Mouse (Mus musculus) CH12.LX (cell line): ENCODE results near the gene Olfr1158. TPM values are rescaled to one million over a fixed set of nuclear protein-coding genes. Genes with fewer than 3 reads are reported as not detected.

Source experiments
- DNase-seq: peaks from one replicate; pipeline ENCODE4 v3.0.0-alpha.2; 2013; ENCODE audit errors: extremely low read depth
- H3K27ac ChIP-seq: 2 replicates; pipeline ENCODE4 v1.5.1; 2012; ENCODE audit warnings: low read depth, mild to moderate bottlenecking, control low read depth, moderate library complexity; ENCODE audit not compliant: insufficient read depth
- H3K27me3 ChIP-seq: replicated peaks from 2 replicates; pipeline ENCODE3; 2012; ENCODE audit warnings: inconsistent platforms
- H3K36me3 ChIP-seq, 2 experiments: replicated peaks in 1 of 2; 2 replicates each; pipeline versions ENCODE3 to v1.6.1; 2012; ENCODE audit warnings: inconsistent platforms in 1 of 2, low read length in 1 of 2, mild to moderate bottlenecking in 1 of 2, mixed read lengths in 1 of 2, moderate library complexity in 1 of 2; ENCODE audit not compliant: control insufficient read depth in 1 of 2, insufficient read depth in 1 of 2
- H3K4me1 ChIP-seq, 2 experiments: 2 replicates each; pipeline ENCODE4 v1.6.1; 2012; ENCODE audit warnings: inconsistent platforms in 1 of 2, moderate library complexity in 1 of 2; ENCODE audit not compliant: insufficient read depth in 2 of 2, control insufficient read depth in 1 of 2
- H3K4me2 ChIP-seq: 2 replicates; pipeline ENCODE4 v1.6.1; 2012; ENCODE audit warnings: low read depth, mild to moderate bottlenecking, control low read depth; ENCODE audit not compliant: poor library complexity, insufficient read depth, severe bottlenecking
- H3K4me3 ChIP-seq, 3 experiments: fragments of 150-350 bp in 1 of 3; sonication (generic) in 1 of 3; replicated peaks in 1 of 3; 2 replicates each; pipeline versions ENCODE3 to v1.5.1; 2011 to 2012; ENCODE audit warnings: low read depth in 2 of 3, low read length in 2 of 3, mild to moderate bottlenecking in 2 of 3, moderate library complexity in 2 of 3, control low read depth in 1 of 3, improper control_type of control experiment in 1 of 3, inconsistent platforms in 1 of 3, mixed read lengths in 1 of 3; ENCODE audit not compliant: poor library complexity in 1 of 3
- H3K79me2 ChIP-seq: replicated peaks from 2 replicates; pipeline ENCODE4 v1.6.1; 2012; ENCODE audit warnings: mild to moderate bottlenecking, moderate library complexity; ENCODE audit not compliant: control insufficient read depth, poor library complexity, insufficient read depth, severe bottlenecking; ENCODE audit errors: extremely low read depth
- H3K9ac ChIP-seq: 2 replicates; pipeline ENCODE4 v1.6.1; 2012; ENCODE audit warnings: low read depth, mild to moderate bottlenecking, control low read depth, moderate library complexity; ENCODE audit not compliant: insufficient read depth
- H3K9me3 ChIP-seq: replicated peaks from 2 replicates; pipeline ENCODE3; 2012; ENCODE audit warnings: low read length, inconsistent platforms, mixed read lengths
- CTCF ChIP-seq, 2 experiments: IDR thresholded peaks in 1 of 2; conservative IDR thresholded peaks in 1 of 2; 2 replicates each; pipeline ENCODE4 v1.5.1; 2011 to 2012; ENCODE audit warnings: low read depth in 2 of 2, low read length in 2 of 2, improper control_type of control experiment in 1 of 2, inconsistent platforms in 1 of 2, mild to moderate bottlenecking in 1 of 2, moderate library complexity in 1 of 2
- ELF1 ChIP-seq: IDR thresholded peaks from 2 replicates; pipeline ENCODE4 v1.6.1; 2014; ENCODE audit warnings: low read depth, mild to moderate bottlenecking, inconsistent platforms, low read length, improper control_type of control experiment
- EP300 ChIP-seq: IDR thresholded peaks from 2 replicates; pipeline ENCODE4 v1.6.1; 2011; ENCODE audit warnings: low read length, improper control_type of control experiment
- IRF4 ChIP-seq: IDR thresholded peaks from 2 replicates; pipeline ENCODE4 v1.6.1; 2014; ENCODE audit warnings: low read depth, mild to moderate bottlenecking, inconsistent platforms, low read length, improper control_type of control experiment
- JUN ChIP-seq: IDR thresholded peaks from 2 replicates; pipeline ENCODE4 v1.6.1; 2011; ENCODE audit warnings: low read depth, mild to moderate bottlenecking, low read length, improper control_type of control experiment, moderate library complexity; ENCODE audit not compliant: insufficient read depth
- MEF2A ChIP-seq: IDR thresholded peaks from 2 replicates; pipeline ENCODE4 v1.6.1; 2014; ENCODE audit warnings: low read depth, mild to moderate bottlenecking, inconsistent platforms, low read length, improper control_type of control experiment, borderline replicate concordance
- MXI1 ChIP-seq: IDR thresholded peaks from 2 replicates; pipeline ENCODE4 v1.6.1; 2011; ENCODE audit warnings: mild to moderate bottlenecking, low read depth, low read length, improper control_type of control experiment
- POLR2AphosphoS2 ChIP-seq: IDR thresholded peaks from 2 replicates; pipeline ENCODE4 v1.6.1; 2011; ENCODE audit warnings: low read depth, low read length, improper control_type of control experiment
- RAD21 ChIP-seq: IDR thresholded peaks from 2 replicates; pipeline ENCODE4 v1.6.1; 2011; ENCODE audit warnings: low read depth, mild to moderate bottlenecking, low read length, improper control_type of control experiment, moderate library complexity
- TBP ChIP-seq: conservative IDR thresholded peaks from 2 replicates; pipeline ENCODE4 v1.6.1; 2011; ENCODE audit warnings: low read depth, low read length, improper control_type of control experiment
- dilution Hi-C: fragments of 300-500 bp; cut with MboI; formaldehyde crosslinking; loops from 2 replicates; pipeline ENCODE4 v1.14.3; 2020; ENCODE audit warnings: low sequenced_read_pairs; ENCODE audit not compliant: extremely low pct_unique_long_range_greater_than_20kb, extremely low pct_ligation_motif_present
- in situ Hi-C: fragments of 300-500 bp; cut with MboI; formaldehyde crosslinking; loops from 3 replicates; pipeline ENCODE4 v1.14.3; 2019; ENCODE audit warnings: low sequenced_read_pairs, low pct_ligation_motif_present, low pct_unique_long_range_greater_than_20kb, mixed read lengths
- polyA plus RNA-seq: library from polyadenylated mRNA; unstranded; fragments of >175 nt; gene quantifications from 2 replicates; pipeline ENCODE4 v1.2.1, GENCODE M21; 2012; ENCODE audit warnings: low read depth; ENCODE audit not compliant: insufficient read length
- total RNA-seq, 2 experiments: library from RNA; depleted of rRNA; stranded (reverse); fragments of 300-350 nt in 1 of 2; fragments of >200 nt in 1 of 2; gene quantifications; 2 replicates each; pipeline ENCODE4 v1.2.3; 2012 to 2014

Olfr1158 gene
- total and polyA plus RNA-seq, 3 experiments, result not detected

- no peaks in the 10 kb centered on the region for H3K79me2 ChIP-seq
- peaks cover 8% of the 10 kb centered on the region for H3K9me3 ChIP-seq
- no peaks in the 10 kb centered on the region for H3K36me3 ChIP-seq
- no peak within 1 kb of the TSS for H3K4me2 ChIP-seq
- TF ChIP-seq IRF4 (no peak), JUN (no peak), ELF1 (no peak), MXI1 (no peak), POLR2AphosphoS2 (no peak), CTCF (conservative IDR thresholded peaks at IDR 0.05 in 1 of 2, IDR thresholded peaks at IDR 0.05 in 1 of 2; ENCODE audit: low read depth in 2 of 2, low read length in 2 of 2) (no peak), MEF2A (no peak), RAD21 (no peak), TBP (no peak), EP300 (no peak)
- dilution Hi-C loops (no loop called here), in situ Hi-C loops (no loop called here)
- H3K4me3 ChIP-seq, result no peak within 1 kb of the TSS
- no peaks in the 10 kb centered on the region for H3K4me1 ChIP-seq
- no peaks in the 10 kb centered on the region for H3K27me3 ChIP-seq
- H3K27ac ChIP-seq, result no peak within 1 kb of the TSS
- DNase-seq, result no peak
- no peak within 1 kb of the TSS for H3K9ac ChIP-seq
Measured at GRCm38 (mm10) chr2:88037599-88037998, 47.7 kb downstream of the Olfr1158 start, which contains the start of gene Olfr73. Gene Olfr73 (minus strand): TSS chr2:88037699.

Other genes with a start within 250 kb of the Olfr1158 start
Only the 20 nearest of the 25 such genes appear.
- not detected in 2 replicates for gene Olfr1143, start 189.5 kb upstream of the Olfr1158 start, total RNA-seq (2012; rRNA removed)
- not detected in 2 replicates for gene Olfr1143, start 189.5 kb upstream of the Olfr1158 start, total RNA-seq (2014; rRNA removed)
- not detected in 2 replicates for gene Olfr1143, start 189.5 kb upstream of the Olfr1158 start, polyA plus RNA-seq
- gene Olfr1145, start 180.3 kb upstream of the Olfr1158 start, total RNA-seq (2012; rRNA removed), result not detected in 2 replicates
- not detected in 2 replicates for gene Olfr1145, start 180.3 kb upstream of the Olfr1158 start, total RNA-seq (2014; rRNA removed)
- gene Olfr1145, start 180.3 kb upstream of the Olfr1158 start, polyA plus RNA-seq, result not detected in 2 replicates
- gene Olfr1148, start 159.6 kb upstream of the Olfr1158 start, total RNA-seq (2012; rRNA removed), result not detected in 2 replicates
- gene Olfr1148, start 159.6 kb upstream of the Olfr1158 start, total RNA-seq (2014; rRNA removed), result not detected in 2 replicates
- not detected in 2 replicates for gene Olfr1148, start 159.6 kb upstream of the Olfr1158 start, polyA plus RNA-seq
- gene Olfr1150-ps1, start 146.1 kb upstream of the Olfr1158 start, total RNA-seq (2012; rRNA removed), result not detected in 2 replicates
- gene Olfr1150-ps1, start 146.1 kb upstream of the Olfr1158 start, total RNA-seq (2014; rRNA removed), result not detected in 2 replicates
- not detected in 2 replicates for gene Olfr1150-ps1, start 146.1 kb upstream of the Olfr1158 start, polyA plus RNA-seq
- not detected in 2 replicates for gene Olfr1151, start 134.3 kb upstream of the Olfr1158 start, total RNA-seq (2012; rRNA removed)
- not detected in 2 replicates for gene Olfr1151, start 134.3 kb upstream of the Olfr1158 start, total RNA-seq (2014; rRNA removed)
- not detected in 2 replicates for gene Olfr1151, start 134.3 kb upstream of the Olfr1158 start, polyA plus RNA-seq
- not detected in 2 replicates for gene Olfr1152, start 123.6 kb upstream of the Olfr1158 start, total RNA-seq (2012; rRNA removed)
- gene Olfr1152, start 123.6 kb upstream of the Olfr1158 start, total RNA-seq (2014; rRNA removed), result not detected in 2 replicates
- 0.04 and 0.05 TPM in 2 replicates for gene Olfr1152, start 123.6 kb upstream of the Olfr1158 start, polyA plus RNA-seq
- gene Olfr1153, start 95.2 kb upstream of the Olfr1158 start, total RNA-seq (2012; rRNA removed), result not detected in 2 replicates
- gene Olfr1153, start 95.2 kb upstream of the Olfr1158 start, total RNA-seq (2014; rRNA removed), result not detected in 2 replicates
- not detected in 2 replicates for gene Olfr1153, start 95.2 kb upstream of the Olfr1158 start, polyA plus RNA-seq
- not detected in 2 replicates for gene Olfr1154, start 84.9 kb upstream of the Olfr1158 start, total RNA-seq (2012; rRNA removed)
- gene Olfr1154, start 84.9 kb upstream of the Olfr1158 start, total RNA-seq (2014; rRNA removed), result not detected in 2 replicates
- not detected in 2 replicates for gene Olfr1154, start 84.9 kb upstream of the Olfr1158 start, polyA plus RNA-seq
- not detected in 2 replicates for gene Olfr1155, start 45.0 kb upstream of the Olfr1158 start, total RNA-seq (2012; rRNA removed)
- gene Olfr1155, start 45.0 kb upstream of the Olfr1158 start, total RNA-seq (2014; rRNA removed), result not detected in 2 replicates
- not detected in 2 replicates for gene Olfr1155, start 45.0 kb upstream of the Olfr1158 start, polyA plus RNA-seq
- gene Olfr1156, start 37.0 kb upstream of the Olfr1158 start, total RNA-seq (2012; rRNA removed), result not detected in 2 replicates
- not detected in 2 replicates for gene Olfr1156, start 37.0 kb upstream of the Olfr1158 start, total RNA-seq (2014; rRNA removed)
- not detected in 2 replicates for gene Olfr1156, start 37.0 kb upstream of the Olfr1158 start, polyA plus RNA-seq
- gene Olfr1157, start 21.8 kb upstream of the Olfr1158 start, total RNA-seq (2012; rRNA removed), result not detected in 2 replicates
- not detected in 2 replicates for gene Olfr1157, start 21.8 kb upstream of the Olfr1158 start, total RNA-seq (2014; rRNA removed)
- gene Olfr1157, start 21.8 kb upstream of the Olfr1158 start, polyA plus RNA-seq, result not detected in 2 replicates
- gene Olfr74, start 15.4 kb upstream of the Olfr1158 start, total RNA-seq (2012; rRNA removed), result not detected in 2 replicates
- not detected in 2 replicates for gene Olfr74, start 15.4 kb upstream of the Olfr1158 start, total RNA-seq (2014; rRNA removed)
- not detected in 2 replicates for gene Olfr74, start 15.4 kb upstream of the Olfr1158 start, polyA plus RNA-seq
- gene Olfr1160, start 18.2 kb downstream of the Olfr1158 start, total RNA-seq (2012; rRNA removed), result not detected in 2 replicates
- not detected in 2 replicates for gene Olfr1160, start 18.2 kb downstream of the Olfr1158 start, total RNA-seq (2014; rRNA removed)
- gene Olfr1160, start 18.2 kb downstream of the Olfr1158 start, polyA plus RNA-seq, result not detected in 2 replicates
- gene Olfr1161, start 32.7 kb downstream of the Olfr1158 start, total RNA-seq (2012; rRNA removed), result not detected in 2 replicates
- not detected in 2 replicates for gene Olfr1161, start 32.7 kb downstream of the Olfr1158 start, total RNA-seq (2014; rRNA removed)
- not detected in 2 replicates for gene Olfr1161, start 32.7 kb downstream of the Olfr1158 start, polyA plus RNA-seq
- gene Olfr73, start 47.6 kb downstream of the Olfr1158 start, total RNA-seq (2012; rRNA removed), result not detected in 2 replicates
- not detected in 2 replicates for gene Olfr73, start 47.6 kb downstream of the Olfr1158 start, total RNA-seq (2014; rRNA removed)
- not detected in 2 replicates for gene Olfr73, start 47.6 kb downstream of the Olfr1158 start, polyA plus RNA-seq
- not detected in 2 replicates for gene Olfr1162, start 61.0 kb downstream of the Olfr1158 start, total RNA-seq (2012; rRNA removed)
- not detected in 2 replicates for gene Olfr1162, start 61.0 kb downstream of the Olfr1158 start, total RNA-seq (2014; rRNA removed)
- gene Olfr1162, start 61.0 kb downstream of the Olfr1158 start, polyA plus RNA-seq, result not detected in 2 replicates
- gene Olfr1163, start 81.7 kb downstream of the Olfr1158 start, total RNA-seq (2012; rRNA removed), result not detected in 2 replicates
- gene Olfr1163, start 81.7 kb downstream of the Olfr1158 start, total RNA-seq (2014; rRNA removed), result not detected in 2 replicates
- not detected in 2 replicates for gene Olfr1163, start 81.7 kb downstream of the Olfr1158 start, polyA plus RNA-seq
- gene Olfr1164, start 103.9 kb downstream of the Olfr1158 start, total RNA-seq (2012; rRNA removed), result not detected in 2 replicates
- gene Olfr1164, start 103.9 kb downstream of the Olfr1158 start, total RNA-seq (2014; rRNA removed), result not detected in 2 replicates
- gene Olfr1164, start 103.9 kb downstream of the Olfr1158 start, polyA plus RNA-seq, result not detected in 2 replicates
- not detected in 2 replicates for gene Olfr1166, start 138.2 kb downstream of the Olfr1158 start, total RNA-seq (2012; rRNA removed)
- not detected in 2 replicates for gene Olfr1166, start 138.2 kb downstream of the Olfr1158 start, total RNA-seq (2014; rRNA removed)
- not detected in 2 replicates for gene Olfr1166, start 138.2 kb downstream of the Olfr1158 start, polyA plus RNA-seq
- gene Olfr1167, start 165.1 kb downstream of the Olfr1158 start, total RNA-seq (2012; rRNA removed), result not detected in 2 replicates
- not detected in 2 replicates for gene Olfr1167, start 165.1 kb downstream of the Olfr1158 start, total RNA-seq (2014; rRNA removed)
- 0.10 and 0.15 TPM in 2 replicates for gene Olfr1167, start 165.1 kb downstream of the Olfr1158 start, polyA plus RNA-seq